Mouse (Mus musculus) A20 (cell line): Measurements from ENCODE around the gene Hrg.
A peak's percentile ranks its signal among the peaks of the same experiment; 100 is the strongest.
"Not testable (repeated sequence)": the region's sequence is repeated elsewhere in the genome, so short reads cannot be mapped to it uniquely, and the experiment has no call there.

Experiments
- DNase-seq: peaks from one replicate; pipeline ENCODE4 v3.0.0-alpha.2; 2011; ENCODE audit warnings: low read depth, low spot score

Gene Hrg

GRCm38 (mm10) chr16:22950840-22951395 lies at the start of gene Hrg:
Gene Hrg, plus strand, starts transcription at chr16:22951072.
- no peak for DNase-seq

- DNase-seq: no peak
These were observed 49.5 kb upstream of the Hrg start for GRCm38 (mm10) chr16:22901326-22901725.

- DNase-seq: no peak
These were observed 41.6 kb upstream of the Hrg start for GRCm38 (mm10) chr16:22909290-22909689.

GRCm38 (mm10) chr16:22911986-22912385 lies 38.9 kb upstream of the Hrg start:
- no peak for DNase-seq

- no peak for DNase-seq
These were observed 38.0 kb upstream of the Hrg start for GRCm38 (mm10) chr16:22912886-22913285.

GRCm38 (mm10) chr16:22914276-22914675 lies 36.6 kb upstream of the Hrg start:
- no peak for DNase-seq

- no peak for DNase-seq
These were observed 32.8 kb upstream of the Hrg start, which contains the start of gene Fetub for GRCm38 (mm10) chr16:22918034-22918433. Gene Fetub, plus strand, starts transcription at chr16:22918334.

- DNase-seq: no peak
These were observed 32.1 kb upstream of the Hrg start for GRCm38 (mm10) chr16:22918664-22919312.

GRCm38 (mm10) chr16:22919971-22920854 lies 30.7 kb upstream of the Hrg start:
- DNase-seq: no peak

- DNase-seq: no peak
These were observed 29.1 kb upstream of the Hrg start for GRCm38 (mm10) chr16:22921761-22922160.

GRCm38 (mm10) chr16:22922433-22922832 lies 28.4 kb upstream of the Hrg start:
- DNase-seq: no peak

- no peak for DNase-seq
These were observed 21.3 kb upstream of the Hrg start for GRCm38 (mm10) chr16:22929575-22929974.

- DNase-seq: no peak
These were observed 19.3 kb upstream of the Hrg start for GRCm38 (mm10) chr16:22931431-22932200.

GRCm38 (mm10) chr16:22937631-22938030 lies 13.2 kb upstream of the Hrg start:
- DNase-seq: no peak

GRCm38 (mm10) chr16:22938541-22938940 lies 12.3 kb upstream of the Hrg start:
- DNase-seq: peak; percentile 28

- no peak for DNase-seq
These were observed 11.7 kb upstream of the Hrg start for GRCm38 (mm10) chr16:22939120-22939695.

GRCm38 (mm10) chr16:22941825-22942476 lies 8.9 kb upstream of the Hrg start:
- not testable (repeated sequence) for DNase-seq

- no peak for DNase-seq
These were observed 3.5 kb upstream of the Hrg start for GRCm38 (mm10) chr16:22947371-22947770.

GRCm38 (mm10) chr16:22953069-22953468 lies 2.2 kb downstream of the Hrg start:
- DNase-seq: peak; percentile 28

GRCm38 (mm10) chr16:22955397-22956084 lies 4.7 kb downstream of the Hrg start:
- DNase-seq: no peak
